Mouse (Mus musculus): ENCODE measurements around the gene Txnip.

DNA sequence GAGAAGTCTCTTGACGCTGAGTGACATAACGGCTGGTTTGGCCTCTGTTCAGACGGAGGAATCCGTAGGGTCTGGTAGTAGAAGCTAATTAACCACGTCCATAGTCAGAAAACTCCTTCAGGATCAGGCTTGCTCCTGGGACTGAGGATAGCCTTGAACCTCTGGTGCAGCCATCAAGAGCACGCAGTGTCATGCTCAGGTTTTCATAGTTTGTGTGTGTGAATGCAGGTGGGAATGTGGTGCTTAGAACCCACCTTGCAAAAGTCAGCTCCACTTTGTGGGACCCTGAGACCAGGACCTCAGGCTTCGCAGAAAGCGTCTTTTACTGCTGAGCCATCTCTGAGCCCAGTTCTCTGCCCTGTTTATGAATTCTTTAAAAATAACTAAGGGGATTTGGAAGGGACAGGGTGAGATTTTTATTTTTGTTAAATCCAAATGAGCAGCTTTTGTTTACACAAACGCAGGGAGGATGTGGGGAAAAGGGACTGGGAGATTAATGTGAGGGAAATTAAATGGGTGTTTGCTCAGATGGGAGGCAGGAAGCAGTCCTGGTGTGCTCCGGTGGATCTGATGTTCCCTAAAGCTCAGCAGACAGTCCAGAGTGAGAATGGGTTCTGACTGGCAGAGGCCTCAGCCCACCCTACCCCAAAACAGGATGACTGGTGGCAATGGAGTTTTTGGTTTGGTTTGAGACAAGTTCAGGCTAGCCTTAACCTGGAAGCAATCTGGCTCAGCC lies 4.4 kb downstream of the Txnip start:
- TF ChIP-seq CTCF (conservative IDR thresholded peaks at IDR 0.05; ENCODE audit: low read length) (no peak), NANOG (IDR thresholded peaks at IDR 0.05; ENCODE audit: borderline replicate concordance, low read length) (no peak), POU5F1 (IDR thresholded peaks at IDR 0.05; ENCODE audit: borderline replicate concordance, low read length) (no peak)
